Mouse (Mus musculus): ENCODE data around the gene Fam172a.
"Not testable (repeated sequence)": the region's sequence is repeated elsewhere in the genome, so short reads cannot be mapped to it uniquely, and the experiment has no call there.

Fam172a gene

DNA sequence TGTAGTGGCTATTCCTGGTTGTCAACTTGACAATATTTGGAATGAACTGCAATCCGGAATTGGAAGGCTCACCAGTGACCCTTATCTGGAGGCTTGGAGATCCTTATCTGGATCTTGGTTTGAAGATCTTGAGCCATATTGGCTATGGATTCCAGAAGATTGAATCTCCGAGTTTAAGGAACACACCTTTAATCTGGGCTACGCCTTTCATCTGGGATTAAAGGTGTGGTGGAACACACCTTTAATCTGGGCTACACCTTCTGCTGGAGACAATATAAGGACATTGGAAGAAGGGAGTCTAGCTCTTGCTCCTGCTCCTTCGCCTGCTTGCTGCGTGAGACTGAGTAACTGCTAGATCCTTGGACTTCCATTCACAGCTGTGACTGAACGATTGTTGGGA lies at the start of gene Fam172a:
Gene Fam172a (plus strand): TSS at position 301 of the 400 bp plus-strand sequence.
- DNase-seq (ENCODE audit: low spot score in 2 of 2): not testable (repeated sequence)

DNA sequence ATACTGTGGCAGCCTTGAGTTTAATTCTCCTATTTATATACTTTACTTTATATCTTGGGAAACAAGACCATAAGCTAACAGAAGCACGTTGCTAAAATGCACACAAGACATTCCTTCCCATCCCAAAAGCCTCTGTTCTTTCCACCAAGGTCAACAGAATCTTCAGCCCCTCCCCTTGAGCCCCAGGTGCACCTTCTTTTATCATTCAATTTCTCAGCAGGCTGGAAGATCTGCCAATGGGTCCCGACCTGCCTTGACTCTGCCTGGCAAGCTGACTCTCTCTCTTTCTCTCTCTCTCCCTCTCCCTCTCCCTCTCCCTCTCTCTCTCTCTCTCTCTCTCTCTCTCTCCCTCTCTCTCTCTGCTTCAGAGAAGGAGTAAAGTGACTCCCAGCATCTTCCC lies 13.2 kb upstream of the Fam172a start:
- DNase-seq (ENCODE audit: low spot score in 2 of 2): no peak

DNA sequence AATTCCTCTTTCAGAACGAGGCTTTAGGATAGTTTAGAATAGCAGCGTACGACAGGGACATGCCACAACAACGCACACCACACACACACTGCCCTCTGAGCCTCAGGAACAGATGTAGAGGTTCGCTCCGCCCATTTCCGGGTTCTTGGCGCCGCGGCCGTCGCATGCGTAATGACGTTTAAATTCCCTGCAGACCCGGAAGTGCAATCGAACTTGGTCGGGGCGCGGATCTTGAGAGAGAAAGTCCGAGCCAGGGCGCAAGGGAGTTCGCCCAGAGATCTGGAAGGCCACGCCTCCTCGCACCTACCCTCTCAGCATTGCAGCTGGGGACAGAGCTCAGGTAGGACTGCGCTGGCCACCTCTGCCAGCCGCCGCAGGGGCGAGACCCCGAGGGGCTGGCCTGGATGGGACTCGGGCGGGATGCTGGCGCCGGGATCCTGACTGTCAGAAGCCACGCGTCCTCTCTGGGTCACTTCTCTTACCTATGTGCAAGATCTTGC lies 6.7 kb downstream of the Fam172a start:
- peak; percentile 78 to 85 for DNase-seq (ENCODE audit: low spot score in 2 of 2)

DNA sequence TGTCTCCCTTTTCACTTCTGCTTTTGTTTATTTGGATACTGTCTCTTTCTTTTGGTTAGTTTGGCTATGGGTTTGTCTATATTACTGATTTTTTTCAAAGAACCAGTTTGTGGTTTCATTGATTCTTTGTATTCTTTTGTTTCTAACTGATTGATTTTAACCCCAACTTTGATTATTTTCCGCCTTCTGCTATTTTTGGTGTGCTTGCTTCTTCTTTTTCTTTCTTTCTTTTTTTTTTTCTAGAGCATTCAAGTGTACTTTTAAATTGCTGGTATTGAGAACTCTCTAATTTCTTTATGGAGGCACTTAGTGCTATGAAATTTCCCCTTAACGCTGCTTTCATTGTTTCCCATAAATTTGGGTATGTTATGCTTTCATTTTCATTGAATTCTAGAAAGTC lies 15.7 kb downstream of the Fam172a start:
- no peak for DNase-seq (ENCODE audit: low spot score in 2 of 2)

DNA sequence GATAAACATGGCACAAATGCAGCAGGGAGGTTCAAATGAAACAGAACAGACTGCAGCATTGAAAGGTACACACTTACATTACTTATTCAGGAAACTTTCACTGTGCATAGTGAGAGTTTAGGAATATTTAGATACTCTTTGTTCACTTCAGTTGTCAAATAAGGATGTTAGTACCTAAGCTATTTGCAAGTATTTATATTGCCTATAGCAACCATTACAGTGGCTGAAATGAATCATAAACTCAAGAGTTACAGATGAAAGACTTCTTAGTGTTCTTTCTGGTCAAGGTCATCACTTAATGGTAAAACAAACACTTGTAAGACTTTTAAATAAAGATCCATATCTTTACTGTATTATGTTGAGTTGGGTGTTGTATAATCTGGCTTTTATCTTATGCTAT lies 41.0 kb downstream of the Fam172a start:
- no peak for DNase-seq (ENCODE audit: low spot score in 2 of 2)

DNA sequence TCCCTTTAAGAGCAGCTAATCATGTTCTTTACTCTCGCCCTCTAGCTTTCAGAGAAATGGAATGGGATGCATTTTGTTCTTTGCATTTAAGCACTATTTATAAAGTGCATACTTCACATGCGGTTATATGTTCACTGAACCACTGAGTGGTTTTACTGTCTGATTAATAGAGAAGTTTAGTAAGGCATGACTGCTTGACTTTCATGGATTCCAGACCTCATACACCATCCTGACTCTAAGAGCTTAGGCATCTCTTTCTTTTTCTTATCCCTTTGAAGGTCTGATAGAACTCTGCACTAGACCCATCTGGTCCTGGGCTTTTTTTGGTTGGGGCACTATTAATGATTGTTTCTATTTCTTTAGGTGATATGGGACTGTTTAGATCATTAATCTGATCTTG lies 75.8 kb downstream of the Fam172a start:
- DNase-seq (ENCODE audit: low spot score in 2 of 2): no peak

DNA sequence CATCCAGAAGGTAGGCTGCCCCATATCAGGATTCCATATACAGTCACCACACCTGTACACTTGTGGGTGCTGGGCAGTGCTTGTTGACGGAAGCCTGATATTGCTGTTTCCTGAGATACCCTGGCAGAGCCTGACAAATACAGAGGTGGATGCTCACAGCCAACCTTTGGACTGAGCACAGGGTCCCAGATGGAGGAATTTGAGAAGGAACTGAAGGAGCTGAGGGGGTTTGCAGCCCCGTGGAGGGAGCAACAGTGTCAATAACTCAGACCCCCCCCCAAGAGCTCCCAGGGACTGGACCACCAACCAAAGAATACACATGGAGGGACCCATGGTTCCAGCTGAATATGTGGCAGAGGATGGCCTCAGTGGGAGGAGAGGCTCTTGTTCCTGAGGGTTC lies 105.5 kb downstream of the Fam172a start:
- not testable (repeated sequence) for DNase-seq (ENCODE audit: low spot score in 2 of 2)

DNA sequence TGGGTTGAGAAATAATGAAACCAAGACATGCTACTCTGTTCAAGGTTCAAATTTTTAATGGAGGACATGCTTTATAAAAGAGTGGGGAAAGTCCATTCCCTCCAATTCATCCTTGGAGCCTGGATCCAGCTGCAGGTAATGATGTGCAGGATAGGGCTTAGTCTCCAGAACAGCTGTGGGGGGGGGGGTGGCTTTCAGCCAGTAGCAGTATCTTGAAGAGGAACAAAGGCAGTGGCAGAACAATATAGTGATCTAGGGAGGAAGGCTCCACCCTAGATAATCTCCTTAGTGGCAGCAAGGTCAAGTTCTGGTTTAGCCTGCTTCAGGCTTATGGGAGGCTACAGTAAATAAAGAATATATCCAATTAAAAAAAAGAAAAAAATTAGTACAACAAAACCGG lies 108.6 kb downstream of the Fam172a start:
- DNase-seq (ENCODE audit: low spot score in 2 of 2): no peak

DNA sequence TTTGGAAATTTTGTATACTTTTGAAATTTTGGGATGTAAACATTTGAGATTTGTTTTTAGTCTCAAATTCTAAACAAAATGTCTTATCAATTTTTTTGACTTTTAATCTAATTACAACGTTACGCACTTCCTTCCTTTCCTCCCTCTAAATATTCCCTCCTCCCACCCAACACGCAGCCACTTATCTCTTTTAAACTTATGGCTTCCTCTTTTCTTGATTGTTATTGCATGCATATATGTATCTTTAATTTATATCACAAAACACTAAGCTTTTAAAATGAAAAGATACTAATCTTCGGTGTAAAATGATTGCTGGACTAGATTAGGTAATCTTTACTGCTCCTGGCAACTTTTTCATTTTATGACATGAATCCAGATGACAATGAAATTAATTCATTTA lies 124.3 kb downstream of the Fam172a start:
- no peak for DNase-seq (ENCODE audit: low spot score in 2 of 2)

DNA sequence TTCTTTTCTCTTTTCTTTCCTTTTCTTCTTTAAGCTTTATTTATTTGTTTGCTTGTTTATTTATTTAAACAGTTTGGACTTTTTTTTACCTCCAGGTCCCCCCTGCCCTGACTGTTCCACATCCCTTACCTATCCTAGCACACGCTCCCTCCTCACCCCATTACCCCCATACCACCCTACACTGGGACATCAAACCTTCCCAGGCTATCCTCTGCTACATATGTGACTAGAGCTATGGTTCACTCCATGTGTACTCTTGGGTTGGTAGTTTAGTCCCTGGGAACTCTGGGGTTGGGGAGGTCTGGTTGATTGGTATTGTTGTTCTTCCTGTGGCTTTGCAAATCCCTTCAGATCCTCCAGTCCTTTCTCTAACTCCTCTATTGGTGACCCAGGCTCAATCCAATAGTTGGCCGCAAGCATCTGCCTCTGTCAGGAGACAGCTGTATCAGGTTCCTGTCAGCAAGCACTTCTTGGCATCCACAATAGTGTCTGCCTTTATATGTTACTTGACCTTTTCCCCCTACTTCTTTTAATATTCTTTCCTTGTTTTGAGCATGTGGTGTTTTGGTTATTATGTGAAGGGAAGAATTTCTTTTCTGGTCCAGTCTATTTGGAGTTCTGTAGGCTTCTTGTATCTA lies 141.3 kb downstream of the Fam172a start:
- no peak for DNase-seq (ENCODE audit: low spot score in 2 of 2)

DNA sequence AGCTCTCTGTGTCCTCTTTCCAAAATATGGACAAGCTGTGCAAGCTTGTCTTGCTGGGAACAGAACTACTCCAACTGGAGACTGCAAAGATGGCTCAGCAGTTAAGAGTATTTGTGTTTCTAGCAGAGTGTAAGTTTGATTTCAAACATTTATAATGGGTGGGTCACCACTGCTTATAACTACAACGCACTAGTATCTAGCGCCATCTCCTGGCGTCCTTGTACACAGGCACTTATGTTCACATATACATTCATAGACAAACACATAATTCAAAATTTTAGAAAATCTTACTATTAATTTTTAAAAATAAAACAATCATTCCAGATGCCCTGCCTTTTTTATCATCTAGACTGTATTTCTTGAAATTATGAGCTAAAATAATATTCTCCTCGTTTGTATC lies 147.0 kb downstream of the Fam172a start:
- no peak for DNase-seq (ENCODE audit: low spot score in 2 of 2)

DNA sequence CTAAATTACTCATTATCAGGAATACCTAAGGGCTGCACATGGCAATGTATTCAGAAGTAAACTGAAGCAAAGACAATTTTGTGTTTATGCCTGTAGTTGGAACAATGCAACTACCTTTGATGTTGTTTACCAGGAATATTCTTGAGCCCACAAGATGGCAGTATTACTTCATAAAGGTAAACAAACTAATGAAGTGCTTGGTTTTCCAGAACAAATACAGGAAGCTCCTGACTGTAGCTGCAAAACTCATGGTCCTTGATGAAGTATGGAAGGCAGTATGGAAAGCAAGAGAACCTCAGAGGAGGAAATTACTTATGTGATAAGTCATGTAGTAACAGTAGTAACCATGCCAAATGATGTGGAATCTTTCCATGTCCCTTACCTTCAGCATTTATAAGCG lies 163.0 kb downstream of the Fam172a start:
- DNase-seq (ENCODE audit: low spot score in 2 of 2): no peak

DNA sequence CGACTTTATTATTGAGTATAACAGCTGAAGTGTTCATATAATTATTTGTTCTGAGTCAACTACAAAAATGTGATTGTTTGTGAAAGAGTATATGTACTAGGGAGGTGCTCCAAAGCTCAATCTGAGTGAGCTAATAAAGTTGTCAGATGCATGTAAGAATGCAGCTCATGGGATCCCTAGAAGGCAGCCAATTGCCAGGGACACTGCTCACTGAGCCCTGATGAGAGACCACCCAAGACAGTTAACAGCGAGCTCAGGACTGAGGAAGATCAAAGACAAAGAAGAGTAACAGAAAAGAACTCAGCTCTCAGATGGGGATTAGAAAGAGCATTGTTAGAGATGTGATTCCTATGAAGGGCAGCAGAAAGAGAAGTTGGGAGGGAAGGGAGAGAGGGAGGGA lies 166.5 kb downstream of the Fam172a start:
- no peak for DNase-seq (ENCODE audit: low spot score in 2 of 2)

DNA sequence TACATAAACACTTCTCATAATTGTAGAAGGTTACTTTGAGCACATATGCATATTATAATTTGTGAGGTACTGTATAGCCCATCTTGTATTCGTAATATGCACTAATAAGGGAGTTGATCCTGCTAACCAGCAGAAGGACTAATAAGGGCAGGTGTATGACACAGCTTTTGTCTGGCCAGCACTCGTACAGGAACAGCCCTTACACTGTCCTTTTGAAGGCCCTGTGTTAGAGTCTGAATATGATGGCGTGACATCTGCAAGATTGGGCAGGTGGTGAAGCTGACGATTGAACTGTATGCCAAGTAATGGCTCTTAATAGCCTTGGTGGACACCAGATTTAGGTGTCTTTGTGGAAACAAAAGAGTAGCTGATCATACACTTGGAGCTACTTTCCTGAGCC lies 176.3 kb downstream of the Fam172a start:
- no peak for DNase-seq (ENCODE audit: low spot score in 2 of 2)

DNA sequence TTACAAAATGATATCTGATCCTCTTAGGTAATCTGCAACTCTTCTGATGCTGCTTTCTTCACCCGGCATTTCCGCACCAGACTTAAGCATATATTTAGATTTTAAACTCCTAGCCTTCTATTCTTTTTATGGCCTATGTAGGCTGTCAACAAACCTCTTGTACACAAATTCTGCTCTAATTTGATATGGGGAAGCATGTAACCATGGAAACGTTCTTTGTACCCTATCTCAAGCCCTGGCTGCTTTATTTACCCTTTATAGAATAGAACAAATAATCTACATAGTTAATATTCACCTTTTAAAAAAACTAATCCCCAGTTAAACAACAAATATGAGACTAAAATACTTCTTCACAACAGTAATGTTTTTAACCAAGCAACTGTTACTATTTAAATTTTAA lies 176.7 kb downstream of the Fam172a start:
- no peak for DNase-seq (ENCODE audit: low spot score in 2 of 2)

DNA sequence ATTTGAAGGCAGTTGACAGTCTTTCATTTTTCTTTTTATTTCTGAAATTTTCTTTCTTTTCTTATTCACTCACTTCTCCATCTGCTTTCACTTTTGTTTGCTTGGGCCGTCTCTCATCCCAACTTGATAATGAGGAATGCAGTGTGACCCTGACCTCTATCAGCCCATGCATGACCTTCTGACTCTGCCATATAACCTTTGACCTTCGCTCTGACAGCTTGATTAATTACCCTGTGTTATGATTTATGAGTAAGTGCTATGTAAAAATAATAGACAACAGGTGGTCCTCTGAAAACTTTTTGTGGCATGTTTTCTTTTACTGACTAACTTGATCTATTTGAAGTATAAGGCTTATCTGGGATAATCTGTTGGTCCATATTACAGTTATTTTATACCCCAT lies 195.8 kb downstream of the Fam172a start:
- DNase-seq (ENCODE audit: low spot score in 2 of 2): no peak

DNA sequence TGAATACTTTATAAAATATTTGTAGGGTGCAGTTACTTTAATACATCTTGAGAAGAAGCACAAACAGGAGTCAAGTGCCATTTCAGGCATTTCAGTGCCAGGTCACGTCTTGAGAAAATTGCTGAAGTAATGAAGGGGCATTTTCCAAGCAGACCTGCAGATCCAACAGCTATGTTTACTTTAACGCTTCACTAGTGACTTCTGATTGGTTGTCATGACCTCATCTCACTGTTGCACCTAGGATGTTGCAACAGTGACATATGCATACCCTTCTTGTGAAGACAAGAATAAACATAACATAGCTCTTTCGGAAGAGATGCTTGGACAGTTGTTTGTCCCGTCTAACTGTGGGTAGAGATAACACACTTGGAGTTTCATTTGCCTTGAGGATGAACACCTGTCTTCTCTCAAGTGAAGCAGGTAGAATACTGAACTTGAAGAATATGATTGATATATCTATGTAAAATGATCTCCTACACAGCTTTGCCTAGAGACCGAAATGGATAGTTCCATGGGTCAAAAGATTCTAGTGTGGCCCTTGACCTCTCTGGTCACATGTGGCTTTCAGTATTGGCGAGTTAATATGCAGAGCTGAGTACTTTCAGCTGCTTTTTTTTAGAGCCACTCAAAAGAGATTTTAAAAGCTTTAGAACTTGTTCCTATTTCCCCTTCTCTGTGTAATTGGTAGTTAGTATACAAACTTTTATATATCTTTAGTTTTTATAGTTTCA lies 196.4 kb downstream of the Fam172a start:
- no peak for DNase-seq (ENCODE audit: low spot score in 2 of 2)

DNA sequence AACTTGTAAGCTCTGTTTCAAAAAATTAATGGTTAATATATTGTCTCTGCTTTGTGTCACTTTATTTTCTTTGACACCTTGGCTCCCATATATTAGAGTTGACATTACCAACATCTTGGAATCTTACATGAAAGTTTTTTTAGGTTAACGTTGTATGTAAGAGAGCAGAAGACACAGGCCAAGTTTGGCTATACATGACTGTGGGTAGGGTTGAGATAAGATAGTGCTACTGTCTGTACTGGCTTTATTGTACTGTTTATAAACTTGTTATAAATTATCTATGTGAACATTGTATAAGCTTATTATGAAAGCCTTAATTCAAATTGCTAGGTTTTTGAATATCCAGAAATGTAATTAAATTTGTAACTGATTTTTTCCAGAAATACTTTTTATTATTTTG lies 197.9 kb downstream of the Fam172a start:
- DNase-seq (ENCODE audit: low spot score in 2 of 2): no peak

DNA sequence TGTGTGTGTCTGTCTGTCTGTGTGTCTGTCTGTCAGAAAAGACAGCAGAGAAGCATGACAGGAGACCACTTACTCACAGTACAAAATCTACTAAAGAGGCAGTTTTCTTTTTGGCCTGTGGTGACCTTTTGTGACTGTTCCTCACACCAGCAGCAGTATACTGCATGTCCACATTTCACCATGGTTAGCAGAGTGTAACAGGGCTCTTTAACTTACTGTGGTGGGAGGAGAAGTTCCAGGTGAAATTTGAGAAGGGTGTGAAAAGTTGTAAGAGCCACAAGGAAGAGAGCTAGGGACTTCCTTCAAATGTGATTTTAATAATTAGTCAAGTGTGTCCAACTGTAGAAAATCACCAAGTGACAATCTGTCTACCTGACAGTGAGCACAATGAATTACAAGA lies 199.0 kb downstream of the Fam172a start:
- DNase-seq (ENCODE audit: low spot score in 2 of 2): no peak

DNA sequence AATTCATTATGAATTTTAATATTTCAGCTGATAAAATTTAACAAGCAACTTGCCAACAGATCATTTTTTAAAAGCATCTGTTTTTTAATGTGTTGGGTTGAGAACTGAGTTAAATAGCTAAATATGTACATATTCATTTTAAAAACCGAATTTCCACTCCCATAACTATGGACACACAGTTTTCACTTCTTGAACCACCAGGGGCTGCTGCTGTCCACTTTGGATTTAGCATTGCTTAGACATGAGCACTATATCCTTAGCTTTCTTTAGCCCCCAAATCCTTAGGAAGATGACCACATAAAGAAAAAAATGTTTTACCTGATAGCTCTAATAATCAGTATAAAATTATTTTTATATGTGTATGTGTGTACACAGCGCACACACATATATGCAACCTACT lies 207.4 kb downstream of the Fam172a start:
- no peak for DNase-seq (ENCODE audit: low spot score in 2 of 2)

DNA sequence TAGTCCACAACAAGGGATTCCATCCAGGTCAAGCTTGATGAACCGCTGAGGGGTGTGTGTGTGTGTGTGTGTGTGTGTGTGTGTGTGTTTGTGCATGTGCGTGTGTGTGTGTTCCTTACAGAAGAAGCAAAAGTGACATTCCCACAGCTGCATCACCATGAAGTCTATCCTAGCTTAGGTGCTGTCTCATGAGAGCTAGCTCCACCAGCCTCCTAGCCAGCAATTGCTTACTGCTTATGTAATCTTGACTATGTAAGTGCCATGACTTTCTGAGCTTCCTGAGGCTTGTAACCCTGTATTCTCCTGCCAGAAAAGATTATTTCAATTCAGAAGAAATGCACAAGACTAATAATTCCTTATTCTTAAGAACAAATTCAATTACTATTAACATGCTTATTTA lies 221.0 kb downstream of the Fam172a start:
- DNase-seq (ENCODE audit: low spot score in 2 of 2): no peak

DNA sequence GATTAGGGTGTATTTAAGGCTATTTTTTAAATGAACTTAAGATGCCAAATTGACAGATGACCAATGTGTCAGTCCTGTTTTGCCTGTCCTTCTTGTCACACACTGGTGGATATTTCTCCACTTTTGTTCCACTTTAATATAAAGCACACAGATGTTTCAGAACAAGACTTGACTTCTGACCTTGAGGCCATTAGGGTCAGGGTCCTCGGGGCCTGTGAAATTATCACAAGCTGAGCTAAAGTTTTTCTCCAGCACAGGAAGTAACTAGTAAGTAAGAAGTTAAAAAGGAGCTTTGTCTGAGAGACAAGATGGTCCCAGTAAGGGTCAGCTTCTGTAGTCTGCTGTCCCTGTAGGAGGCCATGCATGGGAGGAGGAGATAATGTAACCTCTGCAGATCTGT lies 255.8 kb downstream of the Fam172a start:
- no peak for DNase-seq (ENCODE audit: low spot score in 2 of 2)

DNA sequence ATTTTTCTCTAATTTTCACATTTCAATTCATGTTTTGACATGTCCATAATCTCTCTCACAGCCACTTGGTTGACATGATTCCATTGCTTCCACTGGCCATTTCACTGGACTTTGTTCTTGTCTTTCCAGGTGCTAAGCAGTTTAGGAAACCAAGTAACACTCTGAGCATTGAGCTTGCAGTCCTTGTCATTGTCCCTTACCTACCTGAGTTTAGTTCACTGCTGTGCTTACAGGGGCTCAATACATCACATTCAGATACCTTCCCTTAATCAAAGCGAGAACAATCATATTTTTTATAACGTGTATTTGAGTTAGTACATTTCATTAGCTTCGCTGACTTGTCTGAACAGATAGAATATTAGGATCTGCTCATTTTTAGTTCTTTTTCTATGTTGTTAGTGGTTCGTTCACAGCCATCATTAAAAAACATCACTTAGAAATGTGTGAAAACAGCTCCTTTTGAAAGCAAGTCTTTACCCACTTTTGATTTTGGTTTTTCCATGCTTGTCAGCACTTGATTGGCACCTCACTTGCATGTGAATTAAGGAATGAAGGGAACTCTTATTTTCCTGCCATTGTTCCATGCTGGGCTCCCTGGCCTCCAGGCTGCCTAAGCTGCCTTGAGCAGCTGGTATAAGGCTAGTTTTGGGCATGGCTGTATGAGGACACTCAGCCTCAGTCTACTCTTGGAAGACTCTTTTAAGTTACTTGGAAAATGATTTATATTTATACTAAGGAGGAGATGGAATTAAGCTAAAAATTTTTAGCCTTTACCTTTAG lies 257.9 kb downstream of the Fam172a start:
- DNase-seq (ENCODE audit: low spot score in 2 of 2): no peak

Data from spleen, postnatal 14 days (tissue).